Mouse (Mus musculus) cerebellum, postnatal 36 days (tissue): Measurements from ENCODE around the gene Hhat.

Experiments used
- DNase-seq, 2 experiments: peaks; one replicate each; pipeline ENCODE4 v3.0.0; 2021 to 2022; ENCODE audit warnings: mixed read lengths in 2 of 2

The Hhat gene

DNA sequence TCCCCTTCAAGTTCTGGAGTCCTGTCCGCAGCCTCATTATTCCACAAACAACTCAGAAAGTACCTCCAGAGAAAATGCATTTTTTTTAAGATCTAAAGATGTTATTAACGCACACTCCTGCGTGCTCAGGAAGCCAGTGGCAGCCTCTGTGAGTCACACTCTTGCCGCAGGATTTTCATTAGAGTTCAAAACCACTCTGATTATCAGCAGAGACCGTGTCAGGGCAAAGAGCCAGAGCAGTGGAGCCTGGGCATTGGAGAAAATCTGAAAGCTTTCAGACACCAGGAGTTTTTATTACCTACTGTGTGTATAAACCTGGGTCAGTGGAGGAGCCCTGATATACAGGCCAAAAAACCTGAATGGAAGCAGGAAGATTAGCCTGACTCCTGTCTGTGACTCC is 292.8 kb downstream of the Hhat start:
- DNase-seq, result no peak

DNA sequence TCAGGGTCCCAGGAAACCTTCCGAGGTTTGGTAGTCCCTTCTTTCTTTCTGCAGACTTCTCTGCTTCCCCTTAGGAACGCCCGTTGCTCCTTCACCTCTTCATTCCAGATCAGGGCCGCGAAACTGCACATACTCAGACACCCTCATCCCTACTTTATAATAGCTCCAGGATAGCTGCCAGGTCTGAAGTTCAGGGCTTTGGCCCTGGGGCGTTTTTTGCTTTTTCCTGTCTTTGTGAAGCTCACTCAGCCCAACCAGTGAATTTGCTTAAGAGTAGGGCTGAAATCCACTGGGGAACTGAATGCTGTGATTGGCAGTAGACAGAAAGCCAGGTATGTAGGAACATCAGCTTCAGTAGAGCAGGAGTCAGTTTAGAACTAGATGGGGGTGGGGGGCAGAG is 293.5 kb downstream of the Hhat start:
- DNase-seq, result no peak

DNA sequence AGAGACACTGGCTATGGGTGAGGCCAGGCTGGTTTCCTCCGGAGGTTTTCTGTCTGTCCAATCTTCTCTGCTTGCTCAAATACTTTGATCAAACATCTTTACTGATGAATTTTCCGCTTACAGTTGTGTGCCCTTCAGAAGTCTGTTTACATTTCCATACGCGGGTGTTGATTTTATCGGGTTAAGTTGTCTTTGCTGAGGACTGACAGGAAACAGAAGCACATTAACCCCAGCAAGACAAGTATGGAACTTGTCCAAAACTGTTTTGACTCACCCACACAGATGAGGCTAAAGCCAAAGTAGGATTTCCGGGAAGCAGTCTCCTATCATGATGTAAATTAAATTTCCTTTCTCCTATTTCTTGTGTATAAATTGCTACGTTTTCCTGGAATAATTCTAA is 294.3 kb downstream of the Hhat start:
- no peak for DNase-seq

DNA sequence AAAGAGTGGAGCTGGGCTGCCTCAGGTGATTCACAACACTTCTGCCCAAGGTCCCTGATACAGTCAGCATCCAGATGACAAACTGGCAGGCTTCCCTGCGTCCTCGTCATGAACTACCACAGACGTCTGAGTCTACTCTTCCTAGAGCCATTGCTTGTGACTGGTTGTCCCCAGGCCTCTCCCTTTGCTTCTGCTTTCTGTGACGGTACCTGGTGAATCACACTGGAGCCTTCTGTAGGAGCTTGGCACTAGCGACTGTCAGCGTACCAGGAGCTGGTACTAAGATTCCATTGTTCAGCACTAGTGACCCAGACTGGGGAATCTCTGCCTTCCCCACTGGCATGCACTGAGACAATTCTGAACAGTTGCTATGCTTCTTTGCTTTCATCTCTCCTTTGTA is 297.9 kb downstream of the Hhat start:
- no peak for DNase-seq

DNA sequence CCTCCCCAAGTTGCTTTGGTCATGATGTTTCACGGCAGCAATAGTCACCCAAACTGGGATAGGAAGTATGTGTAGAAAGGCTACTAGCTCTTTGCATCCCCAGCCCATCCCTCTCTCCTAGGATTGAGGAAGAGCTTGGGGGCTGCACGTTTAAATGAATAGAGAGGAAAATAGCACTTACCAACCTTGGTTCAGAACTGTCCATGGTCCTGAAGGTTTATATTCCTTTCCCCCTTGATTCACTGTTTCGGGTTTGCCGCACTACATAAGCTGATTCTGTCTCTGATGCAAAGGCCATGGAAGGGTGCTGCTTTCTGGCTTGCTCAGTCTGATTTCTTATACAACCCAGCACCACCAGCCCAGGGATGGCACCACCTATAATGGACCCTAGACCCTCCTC is 298.7 kb downstream of the Hhat start:
- no peak for DNase-seq

DNA sequence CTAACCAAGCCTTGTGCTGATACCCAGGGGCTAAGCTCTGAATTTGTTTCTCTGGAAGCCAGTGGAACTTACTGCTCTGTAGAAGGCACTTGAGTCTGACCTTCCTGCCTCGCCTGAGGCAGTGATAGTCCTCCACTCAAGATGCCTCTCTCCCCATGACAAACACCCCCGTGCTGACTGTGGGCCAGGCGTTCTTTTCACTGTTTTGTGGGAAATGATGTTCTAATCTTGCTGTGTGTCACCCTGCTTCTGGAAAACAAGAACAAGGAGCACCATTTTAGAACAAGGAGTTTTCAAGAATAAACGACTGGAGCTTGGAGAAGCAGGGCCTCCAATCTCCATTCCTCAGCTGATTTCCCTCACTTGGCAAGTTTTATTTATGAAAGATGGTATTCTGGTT is 307.3 kb downstream of the Hhat start:
- no peak for DNase-seq

DNA sequence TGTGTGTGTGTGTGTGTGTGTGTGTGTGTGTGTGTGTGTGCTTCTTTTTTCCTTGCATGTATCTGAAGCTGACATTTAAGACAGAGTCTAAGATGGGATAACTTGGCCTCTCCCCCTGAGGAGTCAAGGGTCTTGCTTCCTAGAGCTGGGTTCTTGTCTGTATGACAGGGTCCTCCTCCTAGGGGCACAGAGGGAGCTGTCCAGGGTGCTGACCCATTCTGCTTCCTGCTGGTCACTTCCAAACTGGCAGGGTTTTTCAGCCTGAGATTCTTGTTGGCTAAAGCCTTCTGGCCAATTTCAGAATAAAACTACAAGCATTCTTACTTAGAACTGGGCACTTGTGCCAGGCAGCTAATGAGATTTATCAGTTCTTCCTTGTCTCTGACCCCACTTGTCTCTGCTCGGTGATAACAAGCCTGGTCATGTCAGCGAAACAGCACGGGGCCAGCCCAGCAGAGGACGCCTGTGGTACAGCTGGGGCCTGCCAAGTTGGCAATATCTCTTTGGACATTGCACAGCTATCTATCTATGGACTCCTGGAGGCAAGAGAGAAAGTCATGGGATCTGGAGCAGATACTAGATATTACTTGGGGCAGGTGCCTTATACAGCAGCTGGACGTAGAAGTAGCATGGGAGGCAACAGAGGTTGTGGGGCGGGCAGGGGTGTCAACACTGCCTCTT is 313.4 kb downstream of the Hhat start:
- peak; percentile 42 to 45 for DNase-seq

DNA sequence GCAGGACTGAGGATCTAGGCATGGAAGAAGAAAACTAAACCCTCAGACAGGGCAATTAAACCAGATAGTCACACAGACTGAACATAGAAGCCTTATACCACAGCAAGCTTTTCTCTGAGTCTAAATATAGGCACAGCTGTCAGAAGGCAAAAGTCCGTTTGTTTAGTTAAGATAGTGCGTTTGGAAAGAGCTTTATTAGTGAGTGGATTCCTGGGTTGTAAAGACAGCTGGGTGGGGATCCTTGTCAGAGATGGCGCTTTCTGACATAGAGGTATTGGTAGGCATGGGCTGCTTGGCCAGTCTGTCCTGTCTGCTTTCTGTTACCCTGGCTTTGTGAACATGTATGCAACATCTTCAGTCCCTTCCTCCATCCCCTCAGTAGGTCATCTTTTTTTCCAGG is 314.0 kb downstream of the Hhat start:
- DNase-seq, result no peak

DNA sequence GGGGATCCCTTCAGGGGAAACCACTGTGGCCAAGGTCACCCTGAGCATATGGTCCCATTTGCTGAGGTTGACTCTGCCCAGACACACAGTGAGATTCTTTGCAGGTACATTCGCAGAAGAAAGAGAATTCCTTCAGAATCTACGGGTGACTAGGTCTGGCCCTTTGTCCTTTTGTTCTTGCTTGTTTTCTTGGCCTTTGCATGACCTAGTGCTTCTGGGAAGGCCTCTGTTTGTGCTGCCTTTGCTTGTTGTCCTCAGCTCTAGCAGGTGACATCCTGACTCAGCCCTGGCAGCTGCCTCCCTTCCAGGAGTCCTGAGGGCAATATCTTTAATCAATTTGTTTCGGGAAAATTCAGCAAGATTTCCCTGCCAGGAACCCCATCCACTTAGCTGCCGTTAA is 316.0 kb downstream of the Hhat start:
- no peak for DNase-seq

DNA sequence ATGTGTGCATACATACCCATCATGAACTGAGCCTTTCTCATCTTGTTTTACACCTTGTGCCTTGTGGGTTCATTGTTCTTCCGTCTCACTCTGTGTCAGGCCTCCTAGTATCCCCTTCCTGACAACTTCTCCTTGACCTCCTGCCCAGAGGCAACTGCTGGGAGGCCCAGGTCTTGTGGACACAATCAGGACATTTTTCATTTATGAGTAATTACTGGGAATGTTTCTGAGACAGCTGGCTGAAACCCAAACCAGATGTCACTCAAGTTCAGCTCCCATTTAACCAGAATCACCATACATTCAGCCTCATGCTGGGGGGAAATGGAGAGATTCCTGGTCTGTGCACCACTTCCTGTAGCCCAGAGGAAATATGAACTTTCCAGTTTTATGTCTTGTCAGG is 316.5 kb downstream of the Hhat start:
- no peak for DNase-seq

DNA sequence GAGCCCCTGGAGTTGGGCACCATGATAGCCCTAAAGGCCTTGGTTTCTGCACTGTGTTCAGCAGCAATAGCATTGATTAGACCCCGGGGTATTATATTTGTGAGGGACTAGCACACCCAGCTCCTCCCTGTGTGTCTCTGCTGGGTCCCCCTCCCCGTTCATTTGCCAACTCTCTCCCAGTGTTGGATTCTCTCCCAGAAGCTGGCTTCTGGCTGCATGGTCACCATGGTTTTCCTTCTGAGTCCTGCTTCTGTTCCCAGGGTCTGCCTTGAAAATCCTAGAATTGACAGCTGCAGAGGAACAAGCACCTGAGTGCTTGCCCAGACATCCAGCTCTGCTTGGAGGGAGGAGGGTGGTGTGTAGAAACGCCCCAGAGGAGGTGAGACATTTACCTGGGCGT is 319.3 kb downstream of the Hhat start:
- no peak for DNase-seq

DNA sequence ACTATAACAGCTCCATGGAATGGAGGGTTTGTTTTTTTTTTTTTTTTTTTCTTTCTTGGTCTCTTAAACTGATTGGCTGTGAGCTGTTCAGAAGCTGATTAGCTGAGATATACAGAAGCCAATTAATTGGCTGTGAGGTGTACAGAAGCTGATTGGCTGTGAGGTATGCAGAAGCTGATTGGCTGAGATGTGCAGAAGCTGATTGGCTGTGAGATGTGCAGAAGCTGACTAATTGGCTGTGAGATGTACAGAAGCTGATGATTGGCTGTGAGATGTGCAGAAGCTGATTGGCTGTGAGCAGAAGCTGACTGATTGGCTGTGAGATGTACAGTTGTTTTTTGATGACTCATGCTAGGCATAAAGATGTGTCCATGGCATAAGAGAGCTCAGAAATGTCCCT is 320.6 kb downstream of the Hhat start:
- no peak for DNase-seq

DNA sequence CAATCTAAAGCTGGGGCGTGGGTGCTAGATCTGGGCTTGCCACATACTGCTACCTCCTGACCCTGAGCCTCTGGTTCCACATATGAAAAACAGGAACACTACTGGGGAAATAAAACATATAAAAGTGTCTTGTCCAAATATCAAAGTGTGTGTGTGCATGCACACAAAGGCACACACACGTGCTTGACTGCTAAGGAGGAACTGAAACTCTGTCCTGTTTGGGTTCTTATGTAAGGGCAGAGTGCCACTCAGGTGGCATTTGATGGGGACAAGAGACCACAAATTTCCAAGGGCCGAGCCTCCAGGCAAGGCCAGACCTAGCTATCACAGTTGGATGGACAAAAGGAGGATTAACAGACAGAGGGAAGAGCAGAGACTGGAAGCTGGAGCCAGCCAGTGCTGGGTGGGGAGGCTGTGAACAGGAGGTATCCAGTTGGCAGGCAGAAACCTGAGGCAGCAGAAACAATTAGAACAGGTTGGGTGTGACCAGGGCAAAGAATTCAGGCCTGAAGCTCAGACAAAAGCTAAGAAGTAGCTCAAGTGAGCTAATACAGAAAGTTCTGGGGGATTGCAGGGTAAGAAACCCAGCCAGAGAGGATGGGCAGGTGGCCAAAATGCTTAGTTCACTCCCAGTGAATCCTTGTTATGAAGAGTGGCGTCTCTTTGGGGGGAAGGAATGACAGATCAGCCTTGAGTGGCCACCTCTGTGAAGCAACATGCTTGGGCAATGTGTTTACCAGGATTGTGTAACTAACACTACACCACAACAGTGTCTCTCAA is 321.3 kb downstream of the Hhat start:
- DNase-seq, result peak; percentile 61 to 64

DNA sequence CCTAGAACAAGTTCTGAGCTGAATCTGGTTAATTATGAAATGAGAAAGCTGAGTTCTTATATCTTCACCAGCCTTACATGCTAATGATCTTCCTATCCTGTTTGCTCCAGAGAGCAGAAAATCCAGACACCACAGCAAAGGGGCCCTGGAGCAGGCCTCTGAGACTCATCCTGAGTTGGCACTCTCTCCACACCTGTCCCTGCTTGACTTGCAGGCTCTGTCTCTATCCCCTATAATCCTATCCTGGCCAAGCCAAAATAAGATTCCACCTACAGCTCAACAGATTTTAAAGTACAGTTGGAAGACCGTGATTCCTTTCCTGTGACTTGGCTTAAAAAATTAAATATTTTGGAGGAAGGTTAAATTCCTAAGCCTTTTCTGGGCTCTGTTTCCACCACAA is 322.5 kb downstream of the Hhat start:
- no peak for DNase-seq

DNA sequence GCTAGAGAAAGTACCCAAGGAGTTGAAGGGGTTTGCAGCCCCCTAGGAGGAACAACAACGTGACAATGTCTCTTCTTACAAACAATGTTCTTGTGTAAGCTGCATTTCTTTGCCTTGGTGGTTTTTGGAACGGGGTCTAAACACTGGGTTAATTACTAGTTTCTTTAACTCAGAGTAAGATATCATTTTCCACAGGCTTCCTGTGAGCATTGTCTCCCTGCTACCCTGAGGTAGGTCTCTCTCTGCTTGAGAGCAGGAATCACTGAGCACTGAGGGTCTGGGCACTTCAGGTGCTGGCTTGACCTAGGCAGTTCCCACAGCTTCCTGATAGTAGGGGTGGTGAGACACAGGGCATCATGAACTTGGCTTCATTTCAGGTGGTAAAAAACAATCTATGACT is 323.4 kb downstream of the Hhat start:
- no peak for DNase-seq
